Mouse (Mus musculus): ENCODE data around the gene Arsa.

Gene Arsa

GRCm38 (mm10) chr15:89488611-89489117, 11.4 kb upstream of the Arsa start:
- DNase-seq: no peak

GRCm38 (mm10) chr15:89488182-89488581, 11.0 kb upstream of the Arsa start:
- DNase-seq: no peak

GRCm38 (mm10) chr15:89480584-89480983, 3.4 kb upstream of the Arsa start:
- no peak for DNase-seq

- no peak for DNase-seq
These were observed 1.4 kb upstream of the Arsa start for GRCm38 (mm10) chr15:89478622-89479021.

GRCm38 (mm10) chr15:89477806-89478205, 581 bp upstream of the Arsa start:
- no peak for DNase-seq

- DNase-seq: no peak
These were observed 780 bp downstream of the Arsa start for GRCm38 (mm10) chr15:89476475-89476815.

- peak; percentile 91 for DNase-seq
These were observed 1.4 kb downstream of the Arsa start for GRCm38 (mm10) chr15:89475611-89476474.

GRCm38 (mm10) chr15:89475293-89475600, 2.0 kb downstream of the Arsa start:
- DNase-seq: no peak

- no peak for DNase-seq
These were observed 2.5 kb downstream of the Arsa start for GRCm38 (mm10) chr15:89474596-89475292.

GRCm38 (mm10) chr15:89473921-89474320, 3.3 kb downstream of the Arsa start:
- no peak for DNase-seq

- DNase-seq: no peak
These were observed 3.9 kb downstream of the Arsa start for GRCm38 (mm10) chr15:89473370-89473769.

- no peak for DNase-seq
These were observed 5.7 kb downstream of the Arsa start for GRCm38 (mm10) chr15:89471476-89471875.

GRCm38 (mm10) chr15:89468577-89468976, 8.6 kb downstream of the Arsa start:
- no peak for DNase-seq

GRCm38 (mm10) chr15:89465052-89465451, 12.2 kb downstream of the Arsa start:
- DNase-seq: no peak

GRCm38 (mm10) chr15:89463334-89464235, 13.6 kb downstream of the Arsa start:
- peak; percentile 26 for DNase-seq

GRCm38 (mm10) chr15:89462176-89462575, 15.0 kb downstream of the Arsa start:
- no peak for DNase-seq

- no peak for DNase-seq
These were observed 15.9 kb downstream of the Arsa start for GRCm38 (mm10) chr15:89461321-89461720.

GRCm38 (mm10) chr15:89460298-89460697, 16.9 kb downstream of the Arsa start:
- no peak for DNase-seq

- DNase-seq: no peak
These were observed 17.4 kb downstream of the Arsa start for GRCm38 (mm10) chr15:89459821-89460220.

- DNase-seq: no peak
These were observed 18.3 kb downstream of the Arsa start for GRCm38 (mm10) chr15:89458942-89459341.

- DNase-seq: no peak
These were observed 21.6 kb downstream of the Arsa start for GRCm38 (mm10) chr15:89455642-89456041.

- DNase-seq: no peak
These were observed 22.4 kb downstream of the Arsa start for GRCm38 (mm10) chr15:89454857-89455256.

- DNase-seq: no peak
These were observed 23.3 kb downstream of the Arsa start, which contains the start of gene Mapk8ip2 for GRCm38 (mm10) chr15:89453865-89454478. Mapk8ip2 (plus strand) TSS chr15:89453913.

All from thymus, postnatal 25 days (tissue).